Mouse (Mus musculus): ENCODE data around the gene Apobec4.
A peak's percentile ranks its signal among the peaks of the same experiment; 100 is the strongest.
"Not testable (repeated sequence)": the region's sequence is repeated elsewhere in the genome, so short reads cannot be mapped to it uniquely, and the experiment has no call there.

The Apobec4 gene

GRCm38 (mm10) chr1:152766804-152767748 is 16.7 kb downstream of the Apobec4 start:
- no peak for DNase-seq (ENCODE audit: low spot score)

GRCm38 (mm10) chr1:152767749-152768488 is 17.6 kb downstream of the Apobec4 start:
- peak; percentile 78 for DNase-seq (ENCODE audit: low spot score)

- DNase-seq (ENCODE audit: low spot score) = no peak
These were observed 20.7 kb downstream of the Apobec4 start for GRCm38 (mm10) chr1:152771016-152771415.

GRCm38 (mm10) chr1:152774601-152775000 is 24.2 kb downstream of the Apobec4 start:
- DNase-seq (ENCODE audit: low spot score) = not testable (repeated sequence)

GRCm38 (mm10) chr1:152779071-152779737 is 28.9 kb downstream of the Apobec4 start:
- DNase-seq (ENCODE audit: low spot score) = peak; percentile 35

- DNase-seq (ENCODE audit: low spot score) = no peak
These were observed 34.3 kb downstream of the Apobec4 start for GRCm38 (mm10) chr1:152784620-152785019.

GRCm38 (mm10) chr1:152785446-152785845 is 35.1 kb downstream of the Apobec4 start:
- not testable (repeated sequence) for DNase-seq (ENCODE audit: low spot score)

- DNase-seq (ENCODE audit: low spot score) = no peak
These were observed 36.6 kb downstream of the Apobec4 start for GRCm38 (mm10) chr1:152786953-152787352.

GRCm38 (mm10) chr1:152788121-152788660 is 37.8 kb downstream of the Apobec4 start:
- no peak for DNase-seq (ENCODE audit: low spot score)

- DNase-seq (ENCODE audit: low spot score) = no peak
These were observed 39.9 kb downstream of the Apobec4 start for GRCm38 (mm10) chr1:152790254-152790653.

GRCm38 (mm10) chr1:152790821-152791220 is 40.5 kb downstream of the Apobec4 start:
- DNase-seq (ENCODE audit: low spot score) = no peak

GRCm38 (mm10) chr1:152791269-152791668 is 40.9 kb downstream of the Apobec4 start:
- no peak for DNase-seq (ENCODE audit: low spot score)

- no peak for DNase-seq (ENCODE audit: low spot score)
These were observed 42.6 kb downstream of the Apobec4 start for GRCm38 (mm10) chr1:152792736-152793494.

GRCm38 (mm10) chr1:152793495-152794130 is 43.3 kb downstream of the Apobec4 start:
- no peak for DNase-seq (ENCODE audit: low spot score)

GRCm38 (mm10) chr1:152795688-152796255 is 45.4 kb downstream of the Apobec4 start:
- no peak for DNase-seq (ENCODE audit: low spot score)

- DNase-seq (ENCODE audit: low spot score) = no peak
These were observed 46.4 kb downstream of the Apobec4 start for GRCm38 (mm10) chr1:152796683-152797263.

GRCm38 (mm10) chr1:152798125-152798524 is 47.8 kb downstream of the Apobec4 start:
- no peak for DNase-seq (ENCODE audit: low spot score)

GRCm38 (mm10) chr1:152799897-152800296 is 49.5 kb downstream of the Apobec4 start, which contains the start of gene Ncf2:
Ncf2 (plus strand) TSS chr1:152800194.
- no peak for DNase-seq (ENCODE audit: low spot score)

- DNase-seq (ENCODE audit: low spot score) = no peak
These were observed 50.4 kb downstream of the Apobec4 start for GRCm38 (mm10) chr1:152800633-152801176.

GRCm38 (mm10) chr1:152804907-152805306 is 54.6 kb downstream of the Apobec4 start:
- DNase-seq (ENCODE audit: low spot score) = no peak
